Mouse (Mus musculus): ENCODE data around the gene Fam117a.

DNA sequence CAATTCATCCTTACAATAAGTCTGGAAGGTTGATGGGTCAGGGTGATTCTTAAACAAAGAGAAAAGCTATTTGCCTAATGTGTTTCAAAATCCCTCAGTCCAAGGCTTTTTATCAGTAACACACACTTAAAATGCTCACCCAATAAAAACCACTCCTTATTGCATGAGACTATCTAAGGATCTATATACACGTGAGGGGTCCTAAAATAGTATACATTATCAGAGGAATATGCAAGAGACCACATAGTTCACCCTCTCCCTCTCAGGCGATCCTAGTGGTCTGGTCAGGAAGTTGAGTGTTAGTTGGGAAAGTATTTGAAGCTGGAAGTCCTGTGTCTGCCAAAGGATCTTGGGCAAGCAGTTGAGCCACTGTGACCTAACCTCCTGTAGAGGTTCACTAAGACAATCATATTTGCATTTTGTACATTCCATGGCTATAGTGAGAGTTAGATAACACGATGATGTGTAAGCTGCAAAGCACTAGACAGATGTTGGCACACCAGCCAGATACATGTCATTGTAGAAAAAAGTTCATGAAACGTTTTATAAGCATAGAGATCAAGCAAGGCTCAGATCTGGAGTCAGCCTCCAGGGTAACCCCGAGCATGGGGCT is 2.3 kb upstream of the Fam117a start:
- TF ChIP-seq POLR2A (IDR thresholded peaks at IDR 0.05; ENCODE audit: low read depth, low read length) (no peak), CTCF (conservative IDR thresholded peaks at IDR 0.05; ENCODE audit: insufficient read depth, insufficient read length, low read depth, low read length) (no peak)

All from kidney, adult 2 months (tissue).